13 mouse cellular contexts compared by ENCODE assay signal in genomic region chr16:57577519-57577918, GRCm38 (mm10). TPM values are rescaled to one million over a fixed set of nuclear protein-coding genes. Genes with fewer than 3 reads are reported as not detected.
DNase-seq lines count a peak whose midpoint lies in the region; TF ChIP-seq lines count a peak whose summit lies in the region.
"Had no signal": no experiment of that assay in that cellular context is flagged by ENCODE, and none has a peak within 500 bp of the region (broad histone marks: within the 10 kb centered on the region; RNA-seq: fewer than 3 reads in every experiment).

No protein-coding gene starts in this region.

- H3K79me2 ChIP-seq in MEL (ENCODE audit: control insufficient read depth, insufficient read depth, low read length, poor library complexity) = peaks cover 10% of the 10 kb centered on the region

- TF ChIP-seq CTCF in layer of hippocampus, adult 2 months (conservative IDR thresholded peaks at IDR 0.05) = peak; percentile 77
- peak in 2 of 3 experiments; percentile 7 to 63; a peak in 2 of 6 replicates for TF ChIP-seq CTCF in MEL (IDR thresholded peaks at IDR 0.05 in 2 of 3, conservative IDR thresholded peaks at IDR 0.05 in 1 of 3; ENCODE audit: control insufficient read depth in 1 of 3, insufficient read depth in 1 of 3, low read depth in 2 of 3, low read length in 3 of 3, poor library complexity in 1 of 3, severe bottlenecking in 1 of 3)

- H3K9me3 ChIP-seq in MEL (replicated peaks; ENCODE audit: insufficient read depth, low read length) = no peaks in the 10 kb centered on the region
- H3K9me3 ChIP-seq: liver, embryonic 15.5 days; neural tube, embryonic 15.5 days had no signal

- no peaks in the 10 kb centered on the region for H3K4me1 ChIP-seq in MEL (ENCODE audit: control insufficient read depth in 1 of 2, insufficient read depth in 2 of 2, low read length in 2 of 2)
- H3K4me1 ChIP-seq: liver, embryonic 15.5 days; neural tube, embryonic 15.5 days had no signal

- no peak for TF ChIP-seq POLR2A in MEL (IDR thresholded peaks at IDR 0.05; ENCODE audit: control insufficient read depth in 1 of 2, insufficient read depth in 1 of 2, low read depth in 1 of 2, low read length in 2 of 2, poor library complexity in 1 of 2)

- H3K9ac ChIP-seq in MEL (ENCODE audit: control insufficient read depth, low read depth, low read length, poor library complexity, severe bottlenecking) = no peak overlapping the region
- H3K9ac ChIP-seq: liver, embryonic 15.5 days; neural tube, embryonic 15.5 days had no signal

- TF ChIP-seq RAD21 in MEL (IDR thresholded peaks at IDR 0.05; ENCODE audit: low read depth, low read length) = peak; percentile 68

- no peak overlapping the region for H3K4me3 ChIP-seq in layer of hippocampus, adult 2 months
- no peak overlapping the region for H3K4me3 ChIP-seq in MEL (ENCODE audit: control insufficient read depth in 1 of 2, insufficient read depth in 1 of 2, low read depth in 2 of 2, low read length in 2 of 2)
- H3K4me3 ChIP-seq: erythroblast, embryonic 14.5 days; liver, embryonic 15.5 days; neural tube, embryonic 15.5 days had no signal

- no peak for TF ChIP-seq EP300 in MEL (IDR thresholded peaks at IDR 0.05; ENCODE audit: low read depth in 1 of 2, low read length in 2 of 2)

- H3K27ac ChIP-seq in layer of hippocampus, adult 2 months = no peak overlapping the region
- no peak overlapping the region for H3K27ac ChIP-seq in MEL (ENCODE audit: control insufficient read depth, low read depth, low read length)
- H3K27ac ChIP-seq: liver, embryonic 15.5 days; neural tube, embryonic 15.5 days had no signal

- no peaks in the 10 kb centered on the region for H3K36me3 ChIP-seq in MEL (ENCODE audit: control insufficient read depth in 1 of 2, insufficient read depth in 2 of 2, low read length in 2 of 2)
- H3K36me3 ChIP-seq: liver, embryonic 15.5 days; neural tube, embryonic 15.5 days had no signal

- DNase-seq in layer of hippocampus, adult 2 months (ENCODE audit: low spot score in 2 of 2) = no peak
- DNase-seq in layer of hippocampus, postnatal 25 days (ENCODE audit: extremely low spot score in 1 of 2, low spot score in 1 of 2) = no peak
- DNase-seq in CD4-positive helper T cell, adult 2 months (ENCODE audit: low read depth, low spot score) = peak; percentile 29
- DNase-seq in MEL (ENCODE audit: low read depth, low spot score) = peak; percentile 40
- peak; percentile 58 for DNase-seq in naive thymus-derived CD4-positive, alpha-beta T cell, adult 2 months (ENCODE audit: low read depth)
- no peak for DNase-seq in right cerebral cortex, postnatal 25 days
- DNase-seq in left cerebral cortex, postnatal 4 days = no peak
- DNase-seq: cerebellum, adult 9-10 months; kidney, postnatal 25 days; thymus, postnatal 36 days had no signal

- intact Hi-C loops in left cerebral cortex, postnatal 4 days (cut with DNase I) = no loop called here

- no peaks in the 10 kb centered on the region for H3K27me3 ChIP-seq in MEL (ENCODE audit: control insufficient read depth in 1 of 2, insufficient read depth in 2 of 2, low read length in 2 of 2)
- H3K27me3 ChIP-seq: liver, embryonic 15.5 days; neural tube, embryonic 15.5 days had no signal

TF ChIP-seq in MEL, 35 proteins besides CTCF, POLR2A, EP300 and RAD21:
- TF ChIP-seq MYC (IDR thresholded peaks at IDR 0.05; ENCODE audit: low read depth, low read length) (no peak), POLR2AphosphoS2 (IDR thresholded peaks at IDR 0.05; ENCODE audit: low read length) (no peak), MAFK (IDR thresholded peaks at IDR 0.05; ENCODE audit: borderline replicate concordance, low read depth, low read length) (no peak), TAL1 (IDR thresholded peaks at IDR 0.05; ENCODE audit: low read length) (no peak), NRF1 (IDR thresholded peaks at IDR 0.05; ENCODE audit: insufficient read depth, low read depth, low read length, poor library complexity, severe bottlenecking) (no peak), ZC3H11A (IDR thresholded peaks at IDR 0.05; ENCODE audit: low read depth, low read length) (peak; percentile 42), ZKSCAN1 (IDR thresholded peaks at IDR 0.05; ENCODE audit: low read depth, low read length) (no peak), CHD2 (IDR thresholded peaks at IDR 0.05; ENCODE audit: low read length) (no peak), UBTF (IDR thresholded peaks at IDR 0.05; ENCODE audit: borderline replicate concordance, insufficient read depth, low read depth, low read length) (no peak), SMC3 (IDR thresholded peaks at IDR 0.05; ENCODE audit: low read depth, low read length) (peak; percentile 50)

RNA-seq across cellular contexts. Expression of gene Cmss1, which starts 29.1 kb away (rescaled TPM):
- total RNA-seq in layer of hippocampus, adult 2 months (2021) = 10 to 100 TPM; 16.2 to 16.3 TPM
- 10 to 100 TPM; 13.5 to 17.0 TPM for total RNA-seq in layer of hippocampus, postnatal 25 days (2021)
- 75.4 and 80.9 TPM in 2 replicates for total RNA-seq in MEL (2012; rRNA removed)
- 10 to 100 TPM in 1 of 2 experiments, not detected in 1; 94.7 TPM for polyA plus RNA-seq in MEL (2012; ENCODE audit: insufficient read depth in 1 of 2, insufficient read length in 2 of 2, low read depth in 1 of 2, low replicate concordance in 2 of 2, missing spikeins in 1 of 2)
- 10 to 100 TPM; 16.4 to 17.0 TPM for total RNA-seq in left cerebral cortex, postnatal 4 days (2021)

Comparison
In these comparisons a context has a peak if more than half of its experiments do, and no peak if none do; other contexts are left out.
1. DNase-seq: peak in CD4-positive helper T cell, adult 2 months (single experiment), MEL (single experiment) and naive thymus-derived CD4-positive, alpha-beta T cell, adult 2 months (single experiment); none in layer of hippocampus, adult 2 months (0 of 2), layer of hippocampus, postnatal 25 days (0 of 2), right cerebral cortex, postnatal 25 days (single experiment) and left cerebral cortex, postnatal 4 days (single experiment).